Mouse (Mus musculus) embryonic stem cell, embryonic (primary cell): ENCODE measurements around the gene Orai1.

Experiments used
- CTCF ChIA-PET, 4 experiments: fragments of 300-600 bp in 2 of 4; fragments of 350-600 bp in 2 of 4; sonication (Branson Sonifier 250); formaldehyde crosslinking; loops; one replicate each; lab custom pipeline; 2022; ENCODE audit warnings: inconsistent platforms in 2 of 4; lab: Charles Lee
- POLR2A ChIA-PET, 4 experiments: fragments of 300-600 bp in 2 of 4; fragments of 350-600 bp in 2 of 4; sonication (Branson Sonifier 250); formaldehyde crosslinking; loops; one replicate each; lab custom pipeline; 2022; ENCODE audit warnings: antibody characterized with exemption in 4 of 4, inconsistent platforms in 1 of 4; lab: Charles Lee

The Orai1 gene

GRCm38 (mm10) chr5:123013599-123014315, 1.1 kb upstream of the Orai1 start:
- ChIA-PET CTCF (interaction anchor here (0.6 to 3.4 kb wide), 23 partner anchors 8 to 179 kb away, joined by 3 to 13 read pairs (median 4); no protein-coding TSS in a partner anchor), POLR2A (interaction anchor here in 3 of 4 experiments (0.5 to 6.3 kb wide), 36 partner anchors 8 to 735 kb away, joined by 3 to 71 read pairs (median 6); partner anchors contain the start of genes Kdm2b (in 2 of the 3), Kntc1 (in 1 of the 3) and Rsrc2 (in 1 of the 3))

GRCm38 (mm10) chr5:123015915-123016314, 1.0 kb downstream of the Orai1 start:
- POLR2A ChIA-PET, result interaction anchor here (0.6 to 6.3 kb wide), 52 partner anchors 9 to 816 kb away, joined by 3 to 71 read pairs (median 7); partner anchors contain the start of genes Kdm2b (in 2 of the 4), Anapc5 (in 1 of the 4) and Rhof (in 1 of the 4)

GRCm38 (mm10) chr5:123017504-123017903, 2.6 kb downstream of the Orai1 start:
- ChIA-PET CTCF (no interaction called here), POLR2A (interaction anchor here in 2 of 4 experiments (0.6 to 6.3 kb wide), 7 partner anchors 12 to 122 kb away, joined by 3 to 56 read pairs (median 4); partner anchors contain the start of gene Kdm2b (in 1 of the 2))

More at GRCm38 (mm10) chr5:123015915-123016314, 1.0 kb downstream of the Orai1 start:
- CTCF ChIA-PET, result interaction anchor here in 3 of 4 experiments (0.6 to 3.4 kb wide), 22 partner anchors 8 to 156 kb away, joined by 3 to 28 read pairs (median 4); partner anchors contain the start of gene Morn3 (in 1 of the 3)

- CTCF ChIA-PET, result interaction anchor here in 1 of 4 experiments (0.6 kb wide), 1 partner anchor 135 kb away, joined by 3 read pairs; no protein-coding TSS in a partner anchor
These were observed 4.6 kb downstream of the Orai1 start for GRCm38 (mm10) chr5:123019336-123020016.

GRCm38 (mm10) chr5:123020426-123020825, 5.6 kb downstream of the Orai1 start:
- ChIA-PET CTCF (no interaction called here), POLR2A (interaction anchor here in 2 of 4 experiments (0.5 to 1.4 kb wide), 4 partner anchors 14 to 716 kb away, joined by 3 read pairs; no protein-coding TSS in a partner anchor)

More at GRCm38 (mm10) chr5:123019336-123020016, 4.6 kb downstream of the Orai1 start:
- POLR2A ChIA-PET, result interaction anchor here in 1 of 4 experiments (0.5 to 6.3 kb wide), 6 partner anchors 13 to 717 kb away, joined by 3 to 56 read pairs (median 3); no protein-coding TSS in a partner anchor

GRCm38 (mm10) chr5:123021438-123021837, 6.6 kb downstream of the Orai1 start:
- ChIA-PET POLR2A (interaction anchor here in 3 of 4 experiments (0.6 to 1.4 kb wide), 10 partner anchors 7 to 728 kb away, joined by 3 to 10 read pairs (median 4); partner anchors contain the start of gene Rsrc2 (in 1 of the 3)), CTCF (interaction anchor here in 2 of 4 experiments (0.6 to 1.0 kb wide), 3 partner anchors 36 to 86 kb away, joined by 3 read pairs; no protein-coding TSS in a partner anchor)

- ChIA-PET POLR2A (interaction anchor here in 3 of 4 experiments (0.9 to 4.8 kb wide), 6 partner anchors 8 to 56 kb away, joined by 3 to 35 read pairs (median 26); partner anchors contain the start of gene Orai1 (in 2 of the 3)), CTCF (interaction anchor here in 3 of 4 experiments (0.6 to 1.8 kb wide), 4 partner anchors 8 to 262 kb away, joined by 3 to 6 read pairs (median 4); partner anchors contain the start of gene Orai1 (in 1 of the 3))
These were observed 8.2 kb downstream of the Orai1 start for GRCm38 (mm10) chr5:123023049-123023448.

- ChIA-PET POLR2A (interaction anchor here in 3 of 4 experiments (0.6 to 4.8 kb wide), 11 partner anchors 8 to 376 kb away, joined by 3 to 35 read pairs (median 8); partner anchors contain the start of gene Orai1 (in 3 of the 3)), CTCF (interaction anchor here in 3 of 4 experiments (0.5 to 1.8 kb wide), 6 partner anchors 9 to 295 kb away, joined by 3 to 5 read pairs (median 4); partner anchors contain the start of gene Orai1 (in 2 of the 3))
These were observed 9.4 kb downstream of the Orai1 start for GRCm38 (mm10) chr5:123024312-123024711.

GRCm38 (mm10) chr5:123024965-123025573, 10.2 kb downstream of the Orai1 start:
- POLR2A ChIA-PET, result interaction anchor here in 3 of 4 experiments (0.6 to 4.8 kb wide), 14 partner anchors 10 to 375 kb away, joined by 3 to 35 read pairs (median 4); partner anchors contain the start of gene Orai1 (in 3 of the 3)
- CTCF ChIA-PET, result interaction anchor here in 3 of 4 experiments (0.6 to 2.4 kb wide), 10 partner anchors 10 to 1498 kb away, joined by 3 to 6 read pairs (median 4); partner anchors contain the start of gene Orai1 (in 2 of the 3)

GRCm38 (mm10) chr5:123026414-123026813, 11.5 kb downstream of the Orai1 start:
- POLR2A ChIA-PET, result interaction anchor here in 3 of 4 experiments (1.0 to 4.8 kb wide), 10 partner anchors 9 to 25 kb away, joined by 3 to 35 read pairs (median 4); partner anchors contain the start of gene Orai1 (in 3 of the 3)
- CTCF ChIA-PET, result interaction anchor here in 3 of 4 experiments (0.5 to 2.4 kb wide), 7 partner anchors 11 to 108 kb away, joined by 3 to 6 read pairs (median 4); partner anchors contain the start of gene Orai1 (in 1 of the 3)

- CTCF ChIA-PET, result interaction anchor here in 2 of 4 experiments (0.6 to 2.4 kb wide), 2 partner anchors 12 to 18 kb away, joined by 3 to 6 read pairs; partner anchors contain the start of gene Orai1 (in 1 of the 2)
- POLR2A ChIA-PET, result interaction anchor here in 3 of 4 experiments (0.9 to 4.8 kb wide), 6 partner anchors 8 to 12 kb away, joined by 3 to 35 read pairs (median 11); partner anchors contain the start of gene Orai1 (in 1 of the 3)
These were observed 12.6 kb downstream of the Orai1 start for GRCm38 (mm10) chr5:123027436-123027835.

GRCm38 (mm10) chr5:123029729-123030128, 14.9 kb downstream of the Orai1 start:
- ChIA-PET POLR2A (interaction anchor here in 3 of 4 experiments (0.6 to 2.6 kb wide), 16 partner anchors 8 to 720 kb away, joined by 3 to 17 read pairs (median 3); partner anchors contain the start of genes Orai1 (in 3 of the 3), Kntc1 (in 1 of the 3) and Rsrc2 (in 1 of the 3)), CTCF (interaction anchor here in 1 of 4 experiments (0.6 to 1.6 kb wide), 4 partner anchors 8 to 30 kb away, joined by 3 to 5 read pairs (median 4); partner anchors contain the start of gene Orai1)

GRCm38 (mm10) chr5:123031312-123031711, 16.4 kb downstream of the Orai1 start:
- POLR2A ChIA-PET, result interaction anchor here in 2 of 4 experiments (0.9 to 1.6 kb wide), 3 partner anchors 16 to 67 kb away, joined by 3 to 6 read pairs (median 3); partner anchors contain the start of gene Orai1 (in 1 of the 2)
- CTCF ChIA-PET, result interaction anchor here in 2 of 4 experiments (0.7 to 0.9 kb wide), 2 partner anchors 16 to 261 kb away, joined by 3 read pairs; partner anchors contain the start of gene Orai1 (in 1 of the 2)

GRCm38 (mm10) chr5:123033646-123034160, 18.8 kb downstream of the Orai1 start:
- POLR2A ChIA-PET, result interaction anchor here in 2 of 4 experiments (0.6 to 1.5 kb wide), 3 partner anchors 19 to 714 kb away, joined by 4 to 7 read pairs (median 4); partner anchors contain the start of gene Orai1 (in 2 of the 2)
- CTCF ChIA-PET, result interaction anchor here in 2 of 4 experiments (0.6 to 0.7 kb wide), 3 partner anchors 10 to 241 kb away, joined by 3 to 4 read pairs (median 3); no protein-coding TSS in a partner anchor

GRCm38 (mm10) chr5:123035089-123035488, 20.2 kb downstream of the Orai1 start:
- POLR2A ChIA-PET, result interaction anchor here in 3 of 4 experiments (0.7 to 7.2 kb wide), 8 partner anchors 8 to 21 kb away, joined by 3 to 71 read pairs (median 4); partner anchors contain the start of gene Orai1 (in 3 of the 3)
- CTCF ChIA-PET, result interaction anchor here in 2 of 4 experiments (0.6 to 1.2 kb wide), 3 partner anchors 40 to 103 kb away, joined by 3 read pairs; no protein-coding TSS in a partner anchor
